20 mouse cellular contexts compared by ENCODE assay signal in genomic region chr10:84397276-84397675, GRCm38 (mm10). TPM values are rescaled to one million over a fixed set of nuclear protein-coding genes. Genes with fewer than 3 reads are reported as not detected.
DNase-seq lines count a peak whose midpoint lies in the region; ATAC-seq and TF ChIP-seq lines count a peak whose summit lies in the region.
"Had no signal": no experiment of that assay in that cellular context is flagged by ENCODE, and none has a peak within 500 bp of the region (broad histone marks: within the 10 kb centered on the region; RNA-seq: fewer than 3 reads in every experiment).

No protein-coding gene starts in this region.

- no peaks in the 10 kb centered on the region for H3K27me3 ChIP-seq in cerebellum, adult 2 months (ENCODE audit: control insufficient read depth, insufficient read depth, low read length)
- H3K27me3 ChIP-seq in heart, embryonic 13.5 days (replicated peaks), result no peaks in the 10 kb centered on the region
- H3K27me3 ChIP-seq in heart, embryonic 11.5 days (ENCODE audit: control insufficient read depth, insufficient read depth, low read length), result no peaks in the 10 kb centered on the region
- no peaks in the 10 kb centered on the region for H3K27me3 ChIP-seq in heart, embryonic 16.5 days (ENCODE audit: control insufficient read depth, insufficient read depth, low read length)
- H3K27me3 ChIP-seq: CH12.LX; embryonic facial prominence, embryonic 12.5 days; hindbrain, embryonic 15.5 days; limb, embryonic 12.5 days; midbrain, embryonic 15.5 days; stomach, embryonic 15.5 days had no signal

- DNase-seq in cerebellum, adult 2 months, result peak; percentile 48 to 56
- DNase-seq in cerebellum, adult 9-11 months, result no peak
- peak; percentile 52 for DNase-seq in NIH3T3 (ENCODE audit: low read depth)
- DNase-seq in adrenal gland, postnatal 10 days, result no peak
- DNase-seq in right cerebral cortex, postnatal 14 days, result no peak
- DNase-seq: adrenal gland, postnatal 14 days; kidney, postnatal 10 days; right cerebral cortex, adult 18-20 months had no signal

- H3K36me3 ChIP-seq in heart, embryonic 13.5 days, result peaks cover 21% of the 10 kb centered on the region
- H3K36me3 ChIP-seq in heart, embryonic 11.5 days (ENCODE audit: control insufficient read depth, insufficient read depth, low read length), result no peaks in the 10 kb centered on the region
- H3K36me3 ChIP-seq in heart, embryonic 16.5 days (ENCODE audit: control insufficient read depth, insufficient read depth), result no peaks in the 10 kb centered on the region
- H3K36me3 ChIP-seq: embryonic facial prominence, embryonic 12.5 days; hindbrain, embryonic 15.5 days; midbrain, embryonic 15.5 days; stomach, embryonic 15.5 days had no signal

- H3K9me3 ChIP-seq in heart, embryonic 13.5 days, result no peaks in the 10 kb centered on the region
- H3K9me3 ChIP-seq in heart, embryonic 11.5 days (replicated peaks; ENCODE audit: control insufficient read depth, low read length), result no peaks in the 10 kb centered on the region
- no peaks in the 10 kb centered on the region for H3K9me3 ChIP-seq in heart, embryonic 16.5 days (replicated peaks; ENCODE audit: control insufficient read depth, low read length)
- H3K9me3 ChIP-seq: embryonic facial prominence, embryonic 12.5 days; hindbrain, embryonic 15.5 days; limb, embryonic 12.5 days; midbrain, embryonic 15.5 days; stomach, embryonic 15.5 days had no signal

- TF ChIP-seq POLR2A in cerebellum, adult 2 months (IDR thresholded peaks at IDR 0.05; ENCODE audit: borderline replicate concordance, insufficient read depth, low read length), result no peak

- peaks cover 60% of the 10 kb centered on the region for H3K4me1 ChIP-seq in cerebellum, adult 2 months (ENCODE audit: control insufficient read depth, insufficient read depth, low read length)
- peaks cover 78% of the 10 kb centered on the region for H3K4me1 ChIP-seq in heart, embryonic 13.5 days
- H3K4me1 ChIP-seq in heart, embryonic 11.5 days (ENCODE audit: control insufficient read depth, insufficient read depth, low read length), result peaks cover 55% of the 10 kb centered on the region
- H3K4me1 ChIP-seq in heart, embryonic 16.5 days (ENCODE audit: control insufficient read depth, insufficient read depth, low read length), result peaks cover 52% of the 10 kb centered on the region

- H3K27ac ChIP-seq in cerebellum, adult 2 months (ENCODE audit: insufficient read depth, low read length), result peak overlapping the region; percentile 20
- peak overlapping the region; percentile 86; the same call in 1 of the 2 replicates for H3K27ac ChIP-seq in heart, embryonic 13.5 days (replicated peaks)
- H3K27ac ChIP-seq in heart, embryonic 11.5 days (ENCODE audit: low read depth, low read length), result no peak overlapping the region; the same call in 1 of the 2 replicates
- peak overlapping the region; percentile 78 for H3K27ac ChIP-seq in heart, embryonic 16.5 days (ENCODE audit: low read length)
- H3K27ac ChIP-seq: embryonic facial prominence, embryonic 12.5 days; limb, embryonic 12.5 days; liver, embryonic 14.5 days; midbrain, embryonic 15.5 days had no signal

- H3K4me3 ChIP-seq in cerebellum, adult 2 months (replicated peaks; ENCODE audit: insufficient read depth, low read depth, low read length), result no peak overlapping the region
- H3K4me3 ChIP-seq in heart, embryonic 13.5 days, result no peak overlapping the region
- no peak overlapping the region for H3K4me3 ChIP-seq in heart, embryonic 11.5 days (ENCODE audit: low read depth, low read length)
- H3K4me3 ChIP-seq in heart, embryonic 16.5 days (ENCODE audit: low read length), result no peak overlapping the region
- H3K4me3 ChIP-seq: embryonic facial prominence, embryonic 12.5 days; hindbrain, embryonic 15.5 days; limb, embryonic 12.5 days; megakaryocyte, embryonic 14.5 days; midbrain, embryonic 15.5 days; stomach, embryonic 15.5 days had no signal

- no peak overlapping the region for H3K4me2 ChIP-seq in heart, embryonic 13.5 days
- no peak overlapping the region for H3K4me2 ChIP-seq in heart, embryonic 11.5 days
- H3K4me2 ChIP-seq in heart, embryonic 16.5 days (ENCODE audit: low read depth, low read length), result no peak overlapping the region
- H3K4me2 ChIP-seq: embryonic facial prominence, embryonic 12.5 days; hindbrain, embryonic 15.5 days; limb, embryonic 12.5 days; midbrain, embryonic 15.5 days; stomach, embryonic 15.5 days had no signal

- 10% methylated on average over 4 of the region's 4 CpGs for WGBS in cerebellum, adult 2 months
- WGBS in heart, embryonic 13.5 days, result 67% methylated on average over 4 of the region's 4 CpGs
- WGBS in heart, embryonic 11.5 days (ENCODE audit: insufficient replicate concordance), result 86% methylated on average over 4 of the region's 4 CpGs
- WGBS in heart, embryonic 16.5 days, result 71% methylated on average over 4 of the region's 4 CpGs

- ATAC-seq in heart, embryonic 13.5 days (ENCODE audit: extremely low read depth, insufficient number of reproducible peaks, low FRiP score, low TSS enrichment), result no peak
- no peak for ATAC-seq in heart, embryonic 11.5 days (replicated peaks; ENCODE audit: insufficient number of reproducible peaks, low FRiP score, low TSS enrichment)
- no peak for ATAC-seq in heart, embryonic 16.5 days (replicated peaks; ENCODE audit: extremely low read depth, insufficient read depth, low FRiP score)
- ATAC-seq: intestine, postnatal 0 days; midbrain, embryonic 15.5 days had no signal

- no peak for TF ChIP-seq CTCF in cerebellum, adult 2 months (IDR thresholded peaks at IDR 0.05; ENCODE audit: borderline replicate concordance, insufficient read depth, low read depth, low read length)

- H3K9ac ChIP-seq in heart, embryonic 13.5 days, result 0 out of 2 replicates have a peak overlapping the region, but pooled peaks have one; percentile 33
- no peak overlapping the region for H3K9ac ChIP-seq in heart, embryonic 11.5 days (ENCODE audit: low read depth, low read length)
- peak overlapping the region; percentile 1; the same call in 1 of the 2 replicates for H3K9ac ChIP-seq in heart, embryonic 16.5 days (ENCODE audit: low read length)
- H3K9ac ChIP-seq: embryonic facial prominence, embryonic 12.5 days; hindbrain, embryonic 15.5 days; limb, embryonic 12.5 days; liver, embryonic 14.5 days; midbrain, embryonic 15.5 days; stomach, embryonic 15.5 days had no signal

RNA-seq across cellular contexts. Expression of gene Nuak1, which starts 43.1 kb away (rescaled TPM):
- polyA plus RNA-seq in cerebellum, adult 2 months (2012; rRNA removed), result 39.8 and 41.5 TPM in 2 replicates
- 2.3 and 2.6 TPM in 2 replicates for polyA plus RNA-seq in heart, embryonic 13.5 days (2015; fragmentation: Nextera tagmentation; extraction: Ambion mirVana)
- polyA plus RNA-seq in heart, embryonic 11.5 days (2014; fragmentation: Nextera tagmentation; extraction: Ambion mirVana), result 2.4 and 3.0 TPM in 2 replicates
- 3.0 and 3.2 TPM in 2 replicates for polyA plus RNA-seq in heart, embryonic 16.5 days (2015; fragmentation: Nextera tagmentation; extraction: Ambion mirVana)
- 10 to 100 TPM in 1 of 2 experiments, 1 to 10 TPM in 1; 8.8 to 10.9 TPM for total RNA-seq in adrenal gland, postnatal 10 days (2021)

Comparison
In these comparisons a context has a peak if more than half of its experiments do, and no peak if none do; other contexts are left out.
1. DNase-seq: peak in cerebellum, adult 2 months (2 of 2) and NIH3T3 (single experiment); none in cerebellum, adult 9-11 months (single experiment), adrenal gland, postnatal 10 days (single experiment) and right cerebral cortex, postnatal 14 days (single experiment).